Mouse (Mus musculus) intestine, postnatal 0 days (tissue): Measurements from ENCODE around the gene Ube2cbp. TPM values are rescaled to one million over a fixed set of nuclear protein-coding genes. Genes with fewer than 3 reads are reported as not detected.

Experiments
- ATAC-seq: fragments of 200-750 bp; cut with Nextera tagmentation; 2 replicates; pipeline ENCODE4 v1.8.0; 2017; ENCODE audit warnings: mild to moderate bottlenecking, moderate TSS enrichment, moderate library complexity
- H3K27ac ChIP-seq: fragments of 300-500 bp; sonication (generic); 2 replicates; pipeline ENCODE4 v1.5.1; 2014; ENCODE audit warnings: mild to moderate bottlenecking, low read depth, low read length, moderate library complexity
- H3K27me3 ChIP-seq: fragments of 300-500 bp; sonication (generic); replicated peaks from 2 replicates; pipeline ENCODE4 v1.6.1; 2014; ENCODE audit warnings: low read length, mixed read lengths; ENCODE audit not compliant: control insufficient read depth, insufficient read depth
- H3K36me3 ChIP-seq: fragments of 300-500 bp; sonication (generic); 2 replicates; pipeline ENCODE4 v1.6.1; 2014; ENCODE audit warnings: mild to moderate bottlenecking, moderate library complexity; ENCODE audit not compliant: control insufficient read depth, insufficient read depth
- H3K4me1 ChIP-seq: fragments of 300-500 bp; sonication (generic); replicated peaks from 2 replicates; pipeline ENCODE4 v1.6.1; 2014; ENCODE audit warnings: antibody characterized with exemption, low read length, mixed read lengths; ENCODE audit not compliant: control insufficient read depth, insufficient read depth
- H3K4me2 ChIP-seq: fragments of 300-500 bp; sonication (generic); replicated peaks from 2 replicates; pipeline ENCODE4 v1.6.1; 2014; ENCODE audit warnings: low read depth, mild to moderate bottlenecking, moderate library complexity
- H3K4me3 ChIP-seq: fragments of 300-500 bp; sonication (generic); 2 replicates; pipeline ENCODE4 v1.5.1; 2014; ENCODE audit warnings: low read depth, low read length
- H3K9ac ChIP-seq: fragments of 300-500 bp; sonication (generic); 2 replicates; pipeline ENCODE4 v1.6.1; 2014; ENCODE audit warnings: mild to moderate bottlenecking, low read depth, low read length
- H3K9me3 ChIP-seq: fragments of 300-500 bp; sonication (generic); 2 replicates; pipeline ENCODE4 v1.6.1; 2016; ENCODE audit warnings: mixed run types; ENCODE audit not compliant: control insufficient read depth
- CTCF ChIP-seq: sonication (generic); IDR thresholded peaks from 2 replicates; pipeline ENCODE4 v1.5.1; 2016; ENCODE audit warnings: low read depth, mild to moderate bottlenecking, control low read depth, antibody characterized with exemption, moderate library complexity
- WGBS: fragments of 180-500 bp; shearing (Covaris S2); extraction: QIAGEN DNeasy Blood & Tissue Kit; methylation state at CpG from one replicate; pipeline ENCODE4 v1.1.7; 2014; 5-methylcytosine and 5-hydroxymethylcytosine counted together
- polyA plus RNA-seq: library from polyadenylated mRNA; unstranded; fragments of >200 nt; fragmentation: Nextera tagmentation; extraction: Ambion mirVana; gene quantifications from 2 replicates; pipeline ENCODE4 v1.2.1, GENCODE M21; 2015

The Ube2cbp gene
- polyA plus RNA-seq, 1 experiment from 2014 or later = 1.6 TPM

GRCm38 (mm10) chr9:86395785-86396184 lies 69.0 kb downstream of the Ube2cbp start:
- TF ChIP-seq CTCF = peak; percentile 65
- Histone ChIP-seq H3K36me3 (no peaks in the 10 kb centered on the region), H3K4me2 (no peak overlapping the region), H3K4me1 (no peaks in the 10 kb centered on the region), H3K9me3 (no peaks in the 10 kb centered on the region), H3K27me3 (no peaks in the 10 kb centered on the region), H3K9ac (no peak overlapping the region), H3K4me3 (no peak overlapping the region), H3K27ac (no peak overlapping the region)
- ATAC-seq = 0 out of 2 replicates have a peak, but pooled peaks have one; percentile 19
- WGBS = 59% methylated on average over 6 of the region's 6 CpGs

- H3K9ac ChIP-seq = no peak overlapping the region
- H3K4me3 ChIP-seq = no peak overlapping the region
- no peaks in the 10 kb centered on the region for H3K36me3 ChIP-seq
- no peak overlapping the region for H3K4me2 ChIP-seq
- H3K27ac ChIP-seq = no peak overlapping the region
- WGBS = 39% methylated on average over 1 of the region's 1 CpGs
- H3K27me3 ChIP-seq = no peaks in the 10 kb centered on the region
- no peaks in the 10 kb centered on the region for H3K9me3 ChIP-seq
- H3K4me1 ChIP-seq = no peaks in the 10 kb centered on the region
- peak; percentile 78 for ATAC-seq
- no peak for TF ChIP-seq CTCF
Measured at GRCm38 (mm10) chr9:86395012-86395411, 69.7 kb downstream of the Ube2cbp start.

GRCm38 (mm10) chr9:86393586-86394272 lies 71.0 kb downstream of the Ube2cbp start:
- no peak overlapping the region for H3K9ac ChIP-seq
- 45% methylated on average over 8 of the region's 8 CpGs for WGBS
- no peak for TF ChIP-seq CTCF
- H3K4me3 ChIP-seq = no peak overlapping the region
- no peak for ATAC-seq
- H3K27me3 ChIP-seq = no peaks in the 10 kb centered on the region
- H3K9me3 ChIP-seq = no peaks in the 10 kb centered on the region
- H3K36me3 ChIP-seq = no peaks in the 10 kb centered on the region
- no peak overlapping the region for H3K27ac ChIP-seq
- H3K4me2 ChIP-seq = no peak overlapping the region
- H3K4me1 ChIP-seq = no peaks in the 10 kb centered on the region

- Histone ChIP-seq H3K9ac (no peak overlapping the region), H3K27me3 (no peaks in the 10 kb centered on the region), H3K4me1 (no peaks in the 10 kb centered on the region), H3K4me2 (no peak overlapping the region), H3K4me3 (no peak overlapping the region), H3K27ac (no peak overlapping the region), H3K36me3 (no peaks in the 10 kb centered on the region), H3K9me3 (no peaks in the 10 kb centered on the region)
- TF ChIP-seq CTCF = no peak
- no peak for ATAC-seq
Measured at GRCm38 (mm10) chr9:86391467-86391866, 73.3 kb downstream of the Ube2cbp start.

GRCm38 (mm10) chr9:86390713-86391112 lies 74.0 kb downstream of the Ube2cbp start:
- no peaks in the 10 kb centered on the region for H3K9me3 ChIP-seq
- WGBS = 93% methylated on average over 2 of the region's 2 CpGs
- H3K27ac ChIP-seq = no peak overlapping the region
- no peaks in the 10 kb centered on the region for H3K36me3 ChIP-seq
- H3K9ac ChIP-seq = no peak overlapping the region
- ATAC-seq = no peak
- H3K27me3 ChIP-seq = no peaks in the 10 kb centered on the region
- H3K4me1 ChIP-seq = no peaks in the 10 kb centered on the region
- H3K4me3 ChIP-seq = no peak overlapping the region
- no peak overlapping the region for H3K4me2 ChIP-seq
- no peak for TF ChIP-seq CTCF

- H3K9ac ChIP-seq = no peak overlapping the region
- no peaks in the 10 kb centered on the region for H3K9me3 ChIP-seq
- no peaks in the 10 kb centered on the region for H3K36me3 ChIP-seq
- H3K4me2 ChIP-seq = no peak overlapping the region
- no peaks in the 10 kb centered on the region for H3K4me1 ChIP-seq
- H3K27ac ChIP-seq = no peak overlapping the region
- TF ChIP-seq CTCF = no peak
- WGBS = 40% methylated on average over 4 of the region's 4 CpGs
- H3K27me3 ChIP-seq = no peaks in the 10 kb centered on the region
- no peak for ATAC-seq
- H3K4me3 ChIP-seq = no peak overlapping the region
Measured at GRCm38 (mm10) chr9:86388538-86388937, 76.2 kb downstream of the Ube2cbp start.

GRCm38 (mm10) chr9:86376923-86377322 lies 87.8 kb downstream of the Ube2cbp start:
- WGBS = 26% methylated on average over 2 of the region's 2 CpGs
- no peak for TF ChIP-seq CTCF

More at GRCm38 (mm10) chr9:86376923-86377322, 87.8 kb downstream of the Ube2cbp start:
- Histone ChIP-seq H3K27ac (no peak overlapping the region), H3K4me3 (no peak overlapping the region), H3K9me3 (no peaks in the 10 kb centered on the region), H3K4me1 (no peaks in the 10 kb centered on the region), H3K9ac (no peak overlapping the region), H3K36me3 (no peaks in the 10 kb centered on the region), H3K27me3 (no peaks in the 10 kb centered on the region), H3K4me2 (no peak overlapping the region)
- ATAC-seq = no peak
